Mouse (Mus musculus): ENCODE results near the gene Tcf3.

GRCm38 (mm10) chr10:80389185-80389708, 44.2 kb downstream of the Tcf3 start:
- TF ChIP-seq RCOR1 (conservative IDR thresholded peaks at IDR 0.05; ENCODE audit: low read depth, low read length) (no peak), ZMIZ1 (IDR thresholded peaks at IDR 0.05; ENCODE audit: low read depth, low read length) (no peak), MYC (IDR thresholded peaks at IDR 0.05; ENCODE audit: low read depth, low read length) (no peak), CTCF (conservative IDR thresholded peaks at IDR 0.05 in 1 of 2, IDR thresholded peaks at IDR 0.05 in 1 of 2; ENCODE audit: low read depth in 2 of 2, low read length in 2 of 2) (no peak)

Measured in CH12.LX (cell line).